Mouse (Mus musculus) ES-E14 (cell line): ENCODE data around the gene Sytl3.

Experiments
- CHD2 ChIP-seq: IDR thresholded peaks from 2 replicates; pipeline ENCODE4 v1.6.1; 2014; ENCODE audit warnings: mild to moderate bottlenecking, low read depth, low read length, inconsistent platforms
- HCFC1 ChIP-seq: IDR thresholded peaks from 2 replicates; pipeline ENCODE4 v1.6.1; 2012; ENCODE audit warnings: low read length, inconsistent platforms, borderline replicate concordance; ENCODE audit not compliant: insufficient read depth
- ZC3H11A ChIP-seq: IDR thresholded peaks from 2 replicates; pipeline ENCODE4 v1.6.1; 2012; ENCODE audit warnings: low read depth, mild to moderate bottlenecking, inconsistent platforms, low read length, borderline replicate concordance
- ZNF384 ChIP-seq: IDR thresholded peaks from 2 replicates; pipeline ENCODE4 v1.6.1; 2012; ENCODE audit warnings: low read depth, low read length, inconsistent platforms

- TF ChIP-seq CHD2 (no peak), ZNF384 (no peak), ZC3H11A (no peak), HCFC1 (no peak)
Measured at GRCm38 (mm10) chr17:6780521-6781115, 121.7 kb downstream of the Sytl3 start.
